Mouse (Mus musculus) layer of hippocampus, adult 18-20 months (tissue): ENCODE measurements around the gene Fam189a1. TPM values are rescaled to one million over a fixed set of nuclear protein-coding genes. Genes with fewer than 3 reads are reported as not detected.
A peak's percentile ranks its signal among the peaks of the same experiment; 100 is the strongest.

ENCODE experiments used
- DNase-seq, 2 experiments: peaks; one replicate each; pipeline ENCODE4 v3.0.0; 2022; ENCODE audit warnings: low spot score in 2 of 2
- total RNA-seq, 2 experiments: library from RNA; stranded (reverse); gene quantifications; 2 replicates each; pipeline ENCODE4 v1.2.3; 2021

The Fam189a1 gene
- total RNA-seq, 2 experiments from 2014 or later, result 65.0 to 72.8 TPM

DNA sequence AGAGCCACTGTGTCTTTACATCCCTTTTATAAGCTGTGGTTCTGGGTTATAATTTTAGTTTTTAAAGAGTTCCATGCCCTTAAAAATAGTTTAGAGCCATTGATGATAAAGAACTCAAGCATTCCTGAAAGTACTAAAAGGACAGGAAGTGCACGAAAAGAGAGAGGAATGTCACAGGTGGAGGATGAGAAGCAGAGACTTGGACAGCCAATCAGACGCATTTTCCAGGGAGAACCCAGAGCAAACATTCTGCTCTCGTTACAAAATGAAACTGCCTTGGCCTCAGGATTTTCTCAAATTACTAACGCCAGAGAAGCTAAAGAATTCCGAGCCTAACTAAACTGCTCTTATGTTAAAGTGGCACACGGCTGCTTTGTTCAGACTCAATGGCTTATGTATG lies 197.3 kb downstream of the Fam189a1 start:
- DNase-seq, result no peak

- DNase-seq, result no peak
Observed at GRCm38 (mm10) chr7:64952181-64952580, 204.2 kb downstream of the Fam189a1 start.

DNA sequence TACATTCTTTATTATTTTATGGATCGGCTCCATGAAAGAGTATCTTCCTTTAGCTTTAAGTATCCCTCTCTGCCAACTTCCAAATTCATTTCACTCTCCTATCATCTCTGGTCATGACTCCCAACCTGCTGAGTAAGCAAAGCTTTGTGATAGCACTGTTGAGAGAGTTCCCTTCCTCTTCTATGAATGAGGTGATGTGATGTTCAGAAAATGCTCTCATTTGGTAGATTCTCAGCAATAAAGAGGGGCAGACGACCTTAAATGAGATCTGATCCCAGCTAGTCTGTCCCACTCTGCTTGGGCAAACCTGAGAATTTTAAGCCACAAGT lies 205.6 kb downstream of the Fam189a1 start:
- DNase-seq, result no peak

- DNase-seq, result peak; percentile 47 to 73
Observed at GRCm38 (mm10) chr7:64949910-64950770, 206.2 kb downstream of the Fam189a1 start.

- no peak for DNase-seq
Observed at GRCm38 (mm10) chr7:64949465-64949864, 206.9 kb downstream of the Fam189a1 start.

GRCm38 (mm10) chr7:64944686-64945085 lies 211.7 kb downstream of the Fam189a1 start:
- DNase-seq, result no peak

GRCm38 (mm10) chr7:64944175-64944574 lies 212.2 kb downstream of the Fam189a1 start:
- no peak for DNase-seq

GRCm38 (mm10) chr7:64936927-64937326 lies 219.4 kb downstream of the Fam189a1 start:
- DNase-seq, result no peak

DNA sequence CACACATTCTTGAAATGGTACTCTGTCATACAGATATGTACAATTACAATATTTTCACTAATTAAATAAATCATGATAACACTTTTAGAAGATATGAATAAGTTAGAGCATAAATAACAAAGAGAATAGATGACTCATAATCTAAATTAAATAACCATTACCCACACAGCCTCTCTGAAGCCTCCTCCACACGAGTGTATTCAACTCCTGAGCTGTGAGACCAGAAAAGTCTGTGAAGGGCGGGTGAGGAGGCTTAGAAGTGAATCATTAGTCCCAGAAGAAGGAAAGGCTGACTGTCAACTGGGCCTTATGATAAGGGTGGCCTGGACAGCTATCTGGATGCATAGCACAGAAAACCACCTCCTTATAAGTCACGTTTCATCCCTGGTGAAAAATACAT lies 222.3 kb downstream of the Fam189a1 start:
- DNase-seq, result no peak

GRCm38 (mm10) chr7:64930980-64931379 lies 225.4 kb downstream of the Fam189a1 start:
- peak in 1 of 2 experiments; percentile 35 for DNase-seq

- peak in 1 of 2 experiments; percentile 45 for DNase-seq
Observed at GRCm38 (mm10) chr7:64923918-64924317, 232.5 kb downstream of the Fam189a1 start.

- no peak for DNase-seq
Observed at GRCm38 (mm10) chr7:64921189-64921588, 235.2 kb downstream of the Fam189a1 start.

DNA sequence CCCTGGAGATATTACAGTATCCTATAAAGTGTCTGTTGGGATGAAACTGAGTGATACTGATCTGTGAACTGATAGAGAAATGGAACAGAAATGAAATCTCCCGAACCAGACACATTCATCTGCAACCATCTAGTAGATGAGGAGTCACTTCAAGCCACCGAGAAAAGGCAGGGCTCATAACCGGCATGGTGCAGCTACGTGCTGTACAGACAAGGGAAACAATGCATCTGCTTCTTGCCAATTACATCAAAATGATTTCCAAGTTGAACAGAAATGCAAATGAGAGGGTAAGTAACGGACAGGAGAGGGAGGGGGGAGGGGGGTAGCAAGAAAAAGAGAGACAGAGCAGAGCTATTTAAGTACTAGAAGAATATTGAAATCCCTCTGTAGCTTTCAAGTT lies 235.6 kb downstream of the Fam189a1 start:
- no peak for DNase-seq

- no peak for DNase-seq
Observed at GRCm38 (mm10) chr7:64916654-64917053, 239.7 kb downstream of the Fam189a1 start.

DNA sequence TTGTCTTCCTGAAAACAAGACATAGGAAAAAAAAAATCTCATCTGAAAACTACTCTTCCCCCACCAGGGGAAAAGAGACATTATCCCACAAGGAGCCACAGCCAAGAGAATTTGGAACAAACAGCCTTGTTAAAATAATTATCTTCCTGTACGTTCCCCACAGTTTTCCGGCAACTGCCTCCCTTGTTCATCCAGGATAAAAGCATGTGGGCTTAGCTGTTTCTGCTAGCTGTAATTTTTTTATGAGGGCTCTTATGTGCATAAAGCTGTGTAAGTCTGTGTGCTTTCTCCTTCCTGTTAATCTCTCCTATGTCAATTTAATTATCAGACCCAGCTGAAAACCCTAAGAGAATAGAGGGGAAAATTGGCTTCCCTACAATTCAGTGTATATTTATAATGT lies 241.2 kb downstream of the Fam189a1 start:
- peak in 1 of 2 experiments; percentile 62 for DNase-seq

DNA sequence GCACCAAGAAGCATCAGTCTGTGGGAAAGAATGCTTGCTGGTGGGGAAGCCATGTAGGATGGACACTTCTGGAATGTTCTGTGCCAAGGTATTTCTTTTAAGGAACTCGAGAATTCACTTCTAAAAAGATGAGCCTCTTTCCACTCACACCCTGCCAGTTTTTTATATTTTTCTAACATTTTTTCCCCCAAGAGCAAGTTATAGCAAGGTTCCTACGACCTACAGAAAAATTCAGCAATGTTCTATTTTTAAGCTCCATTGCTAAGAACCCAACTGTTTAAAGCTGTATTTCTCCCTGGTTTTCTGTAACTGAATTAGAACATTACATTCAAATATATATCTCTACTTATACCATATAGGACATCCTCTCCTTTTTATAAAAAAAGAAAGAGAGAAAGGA lies 244.4 kb downstream of the Fam189a1 start:
- DNase-seq, result no peak

DNA sequence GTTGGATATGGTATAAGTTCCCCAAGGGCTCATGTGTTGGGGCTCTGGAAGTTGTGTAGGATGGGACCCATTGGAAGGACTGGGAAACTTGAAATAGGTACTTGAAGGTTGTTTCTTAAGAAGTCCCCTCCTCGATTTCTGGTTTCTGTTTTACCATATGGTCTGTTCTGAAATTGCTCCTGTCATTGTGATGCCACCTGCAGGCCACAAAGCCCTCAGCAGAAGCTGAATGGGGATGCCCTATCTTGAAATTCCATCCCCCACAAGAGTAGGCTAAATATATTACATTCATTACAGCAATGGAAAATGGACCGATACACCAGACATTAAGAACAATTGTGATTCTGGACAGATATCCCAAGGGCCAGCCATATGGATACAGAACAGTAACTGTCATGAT lies 246.2 kb downstream of the Fam189a1 start:
- DNase-seq, result no peak

GRCm38 (mm10) chr7:64906955-64907354 lies 249.4 kb downstream of the Fam189a1 start:
- no peak for DNase-seq

GRCm38 (mm10) chr7:64905506-64905905 lies 250.9 kb downstream of the Fam189a1 start:
- DNase-seq, result no peak

GRCm38 (mm10) chr7:64900249-64900648 lies 256.1 kb downstream of the Fam189a1 start:
- no peak for DNase-seq

DNA sequence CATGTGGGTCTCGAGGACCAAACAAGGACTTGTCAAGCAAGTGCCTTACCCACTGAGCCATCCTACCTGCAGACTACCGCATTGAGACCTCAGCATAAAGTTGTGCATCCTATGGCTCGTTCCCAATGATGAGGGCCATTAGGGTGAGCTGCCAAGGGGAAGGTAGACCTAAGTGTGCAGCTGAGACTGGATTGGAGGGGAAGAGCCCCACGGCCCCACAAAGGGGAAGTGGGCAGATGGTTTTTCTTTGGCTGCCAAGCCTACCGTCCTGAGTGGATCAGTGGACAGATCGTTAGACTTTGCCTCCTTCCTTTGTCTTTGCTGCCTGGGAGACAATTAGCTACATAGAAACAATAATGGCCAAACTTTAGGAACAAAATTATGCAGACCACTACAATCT lies 259.8 kb downstream of the Fam189a1 start:
- DNase-seq, result no peak

- no peak for DNase-seq
Observed at GRCm38 (mm10) chr7:64895685-64896101, 260.7 kb downstream of the Fam189a1 start.

GRCm38 (mm10) chr7:64891139-64891538 lies 265.2 kb downstream of the Fam189a1 start:
- DNase-seq, result no peak
